Mouse (Mus musculus): Measurements from ENCODE around the gene Blvra.

Blvra gene

GRCm38 (mm10) chr2:127137838-127138420, 67.5 kb downstream of the Blvra start:
- no peak for DNase-seq

- DNase-seq = no peak
These were observed 68.0 kb downstream of the Blvra start for GRCm38 (mm10) chr2:127138449-127138848.

GRCm38 (mm10) chr2:127139094-127139493, 68.6 kb downstream of the Blvra start:
- DNase-seq = no peak

GRCm38 (mm10) chr2:127139605-127140004, 69.1 kb downstream of the Blvra start:
- no peak for DNase-seq

- no peak for DNase-seq
These were observed 69.5 kb downstream of the Blvra start for GRCm38 (mm10) chr2:127140011-127140410.

- no peak for DNase-seq
These were observed 71.6 kb downstream of the Blvra start for GRCm38 (mm10) chr2:127142031-127142430.

GRCm38 (mm10) chr2:127142577-127143157, 72.2 kb downstream of the Blvra start:
- no peak for DNase-seq

- DNase-seq = peak; percentile 82
These were observed 72.9 kb downstream of the Blvra start, which contains the start of gene Itpripl1 for GRCm38 (mm10) chr2:127143158-127144063. Itpripl1 (minus strand) TSS chr2:127143442.

GRCm38 (mm10) chr2:127145699-127146098, 75.2 kb downstream of the Blvra start:
- DNase-seq = no peak
